Mouse (Mus musculus) liver, embryonic 14.5 days (tissue): ENCODE results near the gene Slc6a17.

Experiments
- CTCF ChIP-seq: IDR thresholded peaks from 2 replicates; pipeline ENCODE4 v1.5.1; 2016; ENCODE audit warnings: antibody characterized with exemption, low read depth, control low read depth
- EP300 ChIP-seq: IDR thresholded peaks from 2 replicates; pipeline ENCODE4 v1.6.1; 2016; ENCODE audit warnings: antibody characterized with exemption, low read depth

DNA sequence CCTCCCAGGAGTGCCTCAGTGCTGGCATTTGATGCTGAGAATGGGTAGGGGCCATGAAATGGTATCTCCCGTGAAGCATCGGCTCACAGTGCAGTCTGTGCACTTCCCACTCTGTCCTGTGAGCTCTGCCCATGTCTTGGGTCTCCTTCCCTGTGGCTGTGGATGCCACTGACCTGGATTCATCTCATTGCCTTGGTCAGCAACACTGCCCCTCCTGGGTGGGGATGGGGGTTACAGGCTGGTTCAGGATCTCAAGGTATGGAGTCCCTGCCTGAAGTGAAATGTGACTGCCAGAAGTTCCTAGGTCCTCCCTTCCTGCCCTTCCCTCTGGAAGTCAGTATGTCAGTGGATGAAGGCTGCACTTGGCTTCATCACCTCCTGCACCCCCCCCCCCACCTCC is 44.3 kb upstream of the Slc6a17 start:
- TF ChIP-seq EP300 (no peak), CTCF (no peak)
